Mouse (Mus musculus) midbrain, embryonic 11.5 days (tissue): ENCODE results near the gene Nosip. TPM values are rescaled to one million over a fixed set of nuclear protein-coding genes. Genes with fewer than 3 reads are reported as not detected.

Experiments used
- ATAC-seq: fragments of 200-750 bp; cut with Nextera tagmentation; 2 replicates; pipeline ENCODE4 v1.8.0; 2017; ENCODE audit warnings: moderate TSS enrichment, moderate library complexity; ENCODE audit not compliant: low FRiP score
- DNase-seq: peaks from one replicate; pipeline ENCODE4 v3.0.0; 2015; ENCODE audit warnings: low spot score; ENCODE audit errors: missing footprints
- H3K27ac ChIP-seq: fragments of 300-500 bp; sonication (generic); 2 replicates; pipeline ENCODE4 v1.5.1; 2014; ENCODE audit warnings: low read depth, low read length
- H3K27me3 ChIP-seq: fragments of 300-500 bp; sonication (generic); 2 replicates; pipeline ENCODE4 v1.6.1; 2014; ENCODE audit warnings: mild to moderate bottlenecking, low read length, moderate library complexity, mixed read lengths; ENCODE audit not compliant: control insufficient read depth, insufficient read depth
- H3K36me3 ChIP-seq: fragments of 300-500 bp; sonication (generic); 2 replicates; pipeline ENCODE4 v1.6.1; 2014; ENCODE audit warnings: mild to moderate bottlenecking, low read length, moderate library complexity, mixed read lengths; ENCODE audit not compliant: control insufficient read depth, insufficient read depth
- H3K4me1 ChIP-seq: fragments of 300-500 bp; sonication (generic); 2 replicates; pipeline ENCODE4 v1.6.1; 2014; ENCODE audit warnings: low read length; ENCODE audit not compliant: control insufficient read depth, insufficient read depth
- H3K4me2 ChIP-seq: fragments of 300-500 bp; sonication (generic); 2 replicates; pipeline ENCODE4 v1.6.1; 2014; ENCODE audit warnings: mild to moderate bottlenecking, moderate library complexity
- H3K4me3 ChIP-seq: fragments of 300-500 bp; sonication (generic); 2 replicates; pipeline ENCODE4 v1.5.1; 2014; ENCODE audit warnings: low read depth, low read length
- H3K9ac ChIP-seq: fragments of 300-500 bp; sonication (generic); 2 replicates; pipeline ENCODE4 v1.6.1; 2014; ENCODE audit warnings: low read length
- H3K9me3 ChIP-seq: fragments of 300-500 bp; sonication (generic); 2 replicates; pipeline ENCODE4 v1.6.1; 2016; ENCODE audit warnings: low read length; ENCODE audit not compliant: control insufficient read depth
- WGBS: fragments of 180-500 bp; shearing (Covaris S2); extraction: QIAGEN DNeasy Blood & Tissue Kit; methylation state at CpG from one replicate; pipeline ENCODE4 v1.1.7; 2014; 5-methylcytosine and 5-hydroxymethylcytosine counted together
- polyA plus RNA-seq: library from polyadenylated mRNA; unstranded; fragments of >200 nt; fragmentation: Nextera tagmentation; extraction: Ambion mirVana; gene quantifications from 2 replicates; pipeline ENCODE4 v1.2.1, GENCODE M21; 2014

The Nosip gene
- polyA plus RNA-seq, 1 experiment from 2014 or later: 56.7 TPM

DNA sequence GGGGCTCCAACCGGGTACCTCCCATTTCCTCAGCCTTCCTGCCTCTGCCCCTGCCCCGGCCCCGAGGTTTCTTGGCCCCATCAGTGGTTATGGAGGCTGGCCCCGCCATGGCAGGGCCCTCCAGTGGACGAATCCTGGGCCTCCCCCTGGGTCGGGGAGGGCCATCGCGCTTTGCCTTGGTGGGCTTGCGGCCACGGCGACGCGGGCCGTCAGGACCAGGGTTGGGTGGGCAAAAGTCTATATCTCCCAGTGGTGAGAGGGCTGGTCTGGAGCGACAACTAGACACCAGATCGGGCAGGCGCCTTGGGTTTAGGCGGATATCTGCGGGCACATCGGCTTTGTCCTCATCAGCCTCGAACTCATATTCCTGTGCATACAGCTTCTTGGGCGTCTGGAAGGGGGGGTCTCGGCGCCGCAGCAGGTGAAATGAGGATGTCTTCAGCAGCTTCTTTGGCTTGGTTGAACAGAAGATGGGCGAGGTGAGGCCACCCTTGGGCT is 15.3 kb upstream of the Nosip start:
- no peak overlapping the region for H3K9ac ChIP-seq
- H3K4me1 ChIP-seq: peaks cover 12% of the 10 kb centered on the region
- peaks cover 63% of the 10 kb centered on the region for H3K36me3 ChIP-seq
- H3K27ac ChIP-seq: no peak overlapping the region
- no peaks in the 10 kb centered on the region for H3K9me3 ChIP-seq
- no peak for DNase-seq
- no peak overlapping the region for H3K4me3 ChIP-seq
- no peaks in the 10 kb centered on the region for H3K27me3 ChIP-seq
- no peak overlapping the region for H3K4me2 ChIP-seq
- ATAC-seq: no peak
- WGBS: 95% methylated on average over 26 of the region's 26 CpGs

DNA sequence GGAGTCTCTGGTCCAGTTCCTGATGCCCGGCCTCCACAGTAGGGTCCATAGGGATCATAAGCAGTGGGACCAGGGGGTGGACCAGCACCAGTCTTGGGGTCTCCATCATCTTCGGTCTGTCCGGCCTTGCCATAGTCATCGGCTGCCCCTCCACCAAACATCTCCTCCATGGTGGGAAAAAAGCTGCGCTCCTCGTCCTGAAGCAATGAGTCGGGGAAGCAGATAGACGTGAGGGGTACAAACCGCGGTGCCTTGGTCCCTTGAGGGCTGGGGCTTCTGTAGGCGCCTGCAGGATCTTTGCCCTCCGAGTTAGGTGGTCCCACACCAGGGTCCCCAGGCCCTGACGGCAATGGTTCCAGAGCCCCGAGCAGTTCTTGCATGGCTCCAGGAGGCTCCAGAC is 14.7 kb upstream of the Nosip start:
- ATAC-seq (no peak), DNase-seq (no peak)
- Histone ChIP-seq H3K4me3 (no peak overlapping the region), H3K4me2 (no peak overlapping the region), H3K36me3 (peaks cover 60% of the 10 kb centered on the region), H3K27ac (no peak overlapping the region), H3K27me3 (no peaks in the 10 kb centered on the region), H3K9me3 (no peaks in the 10 kb centered on the region), H3K4me1 (peaks cover 12% of the 10 kb centered on the region), H3K9ac (no peak overlapping the region)
- 98% methylated on average over 14 of the region's 14 CpGs for WGBS

DNA sequence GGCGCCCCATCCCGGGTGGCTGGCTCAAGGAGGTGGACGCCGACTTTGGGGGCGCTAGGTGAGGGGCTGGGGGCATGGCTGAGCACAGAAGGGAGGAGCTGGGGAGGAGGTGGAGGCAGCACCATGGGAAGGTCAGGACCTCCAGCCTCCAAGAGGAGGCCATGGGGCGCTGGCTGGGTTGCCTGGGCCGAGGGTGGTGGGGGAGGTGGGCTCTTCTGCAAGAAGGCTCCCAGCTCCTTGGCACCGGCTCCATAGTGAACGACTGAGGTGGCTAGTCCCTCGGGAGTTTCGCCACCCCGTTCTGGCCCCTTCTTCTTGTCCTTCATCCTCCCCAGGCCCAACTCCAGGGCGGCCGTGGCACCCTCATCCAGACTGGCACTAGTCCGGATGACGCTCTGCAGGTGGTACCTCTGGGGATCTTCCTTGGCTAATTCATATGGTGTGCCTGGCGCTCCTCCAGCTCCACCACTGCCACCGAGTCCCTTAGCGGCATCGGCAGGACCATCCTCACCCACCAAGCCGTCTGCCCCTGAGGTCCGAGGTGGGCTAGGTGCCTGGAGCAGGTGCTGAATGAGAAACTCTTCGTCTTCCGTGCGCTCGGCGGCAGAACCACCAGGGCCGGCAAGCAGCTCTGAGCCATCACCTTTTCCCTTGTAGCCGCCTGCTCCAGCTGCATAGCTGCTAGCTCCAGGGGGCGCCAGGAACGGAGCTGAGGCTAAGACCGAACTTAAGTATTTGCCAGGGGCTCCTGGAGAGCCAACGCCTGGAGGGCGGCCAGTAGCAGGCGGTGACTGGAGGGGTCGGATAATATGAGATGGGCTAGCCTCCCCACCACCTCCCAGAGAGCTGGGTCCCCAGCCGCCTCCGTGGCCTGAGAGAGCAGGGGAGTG is 14.0 kb upstream of the Nosip start:
- no peak overlapping the region for H3K27ac ChIP-seq
- no peak overlapping the region for H3K4me2 ChIP-seq
- H3K9me3 ChIP-seq: no peaks in the 10 kb centered on the region
- no peak overlapping the region for H3K9ac ChIP-seq
- H3K4me3 ChIP-seq: no peak overlapping the region
- no peak for DNase-seq
- WGBS: 94% methylated on average over 37 of the region's 38 CpGs
- H3K36me3 ChIP-seq: peaks cover 59% of the 10 kb centered on the region
- no peaks in the 10 kb centered on the region for H3K27me3 ChIP-seq
- H3K4me1 ChIP-seq: peaks cover 12% of the 10 kb centered on the region
- no peak for ATAC-seq

DNA sequence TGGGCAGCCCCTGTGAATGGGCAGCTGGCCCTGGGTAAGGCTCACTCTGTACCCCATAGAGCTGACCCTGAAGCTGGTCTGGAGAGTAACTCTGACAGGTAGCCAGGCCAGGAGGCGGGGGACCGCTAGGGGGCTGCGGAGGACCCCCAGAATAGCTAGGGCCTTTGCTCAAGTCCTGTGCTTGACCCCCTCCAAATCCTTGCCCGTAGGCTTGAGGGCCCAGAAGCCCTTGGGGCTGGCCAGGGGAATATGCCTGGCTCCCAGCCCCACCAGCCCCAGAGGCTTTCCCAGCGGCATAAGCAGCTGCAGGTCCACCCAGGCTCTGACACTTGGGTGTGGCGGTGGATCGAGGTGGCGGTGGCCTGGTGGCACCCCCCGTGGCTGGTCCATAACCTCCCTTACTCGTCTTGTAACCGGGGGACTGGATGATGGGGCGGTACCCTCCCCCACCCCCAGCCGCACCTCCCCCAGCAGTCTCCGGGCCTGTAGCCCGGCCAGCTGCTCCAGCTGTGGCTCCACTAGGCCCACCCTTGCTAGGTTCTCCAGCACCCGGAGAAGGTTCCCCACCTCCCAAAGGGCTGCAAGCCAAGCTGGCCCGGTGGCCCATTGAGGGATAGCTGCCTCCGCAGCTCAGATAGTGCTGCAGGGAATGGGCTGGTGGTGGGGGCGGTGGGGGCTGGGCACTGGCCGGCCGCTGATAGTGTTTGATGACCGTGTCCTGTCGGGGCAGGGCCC is 13.1 kb upstream of the Nosip start:
- 95% methylated on average over 22 of the region's 23 CpGs for WGBS
- no peak overlapping the region for H3K27ac ChIP-seq
- no peak for ATAC-seq
- H3K27me3 ChIP-seq: no peaks in the 10 kb centered on the region
- DNase-seq: no peak
- H3K9ac ChIP-seq: no peak overlapping the region
- H3K9me3 ChIP-seq: no peaks in the 10 kb centered on the region
- no peak overlapping the region for H3K4me3 ChIP-seq
- H3K36me3 ChIP-seq: peaks cover 55% of the 10 kb centered on the region
- no peak overlapping the region for H3K4me2 ChIP-seq
- peaks cover 17% of the 10 kb centered on the region for H3K4me1 ChIP-seq

DNA sequence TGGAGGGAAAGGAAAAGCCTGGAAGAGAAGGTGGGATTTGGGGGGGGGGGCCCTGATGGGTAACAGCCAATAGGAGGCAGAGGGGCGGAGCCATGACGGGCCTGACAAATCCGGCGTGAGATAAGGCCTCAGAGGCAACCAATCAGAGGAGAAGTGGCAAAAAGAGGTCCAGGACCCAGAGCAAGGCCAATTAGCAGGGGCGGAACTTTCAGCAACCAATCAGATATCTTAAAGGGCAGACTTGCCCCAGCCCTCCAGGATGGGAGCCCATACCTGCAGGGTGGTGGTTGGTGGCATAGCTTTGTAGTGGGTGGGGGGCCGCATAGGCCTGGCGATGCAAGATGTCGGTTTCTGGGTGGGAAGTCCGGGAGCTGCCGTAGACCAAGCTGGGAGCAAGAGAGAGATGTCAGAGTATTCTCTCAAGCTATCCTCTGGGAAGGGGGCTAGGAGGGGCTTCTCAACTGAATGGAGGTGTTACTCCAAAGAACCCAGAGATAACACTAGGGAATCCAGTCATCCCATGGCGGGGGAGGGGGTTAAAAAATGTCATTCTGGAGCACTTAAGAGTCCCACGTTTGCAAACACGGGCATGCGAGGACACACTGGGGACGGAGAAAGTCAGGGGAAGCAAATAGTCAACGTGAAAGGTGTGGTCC is 11.2 kb upstream of the Nosip start:
- peak; percentile 59 for ATAC-seq
- Histone ChIP-seq H3K9me3 (no peaks in the 10 kb centered on the region), H3K27me3 (no peaks in the 10 kb centered on the region), H3K27ac (peak overlapping the region; percentile 99; the same call in 1 of the 2 replicates), H3K9ac (peak overlapping the region; percentile 95), H3K4me1 (peaks cover 17% of the 10 kb centered on the region), H3K4me2 (peak overlapping the region; percentile 87), H3K4me3 (peak overlapping the region; percentile 92), H3K36me3 (peaks cover 40% of the 10 kb centered on the region)
- WGBS: 3% methylated on average over 16 of the region's 16 CpGs
- peak; percentile 96 for DNase-seq

DNA sequence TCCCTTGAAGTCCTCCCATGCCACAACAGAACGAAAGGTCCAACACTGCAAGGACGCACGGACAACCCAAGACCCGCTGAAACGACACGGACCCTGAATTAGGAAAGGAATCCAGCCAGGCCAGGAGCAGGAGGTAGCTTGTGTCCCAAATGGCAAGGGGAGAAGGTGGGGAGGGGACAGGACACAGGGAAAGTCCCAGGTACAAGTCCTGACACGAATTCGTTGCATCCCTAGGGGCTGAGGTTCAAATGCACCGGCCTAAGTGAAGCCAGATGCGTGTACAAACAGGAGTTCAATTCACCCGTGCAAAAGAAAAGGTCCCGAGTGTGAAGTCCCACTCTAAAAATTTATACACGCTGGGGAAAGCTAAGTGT is 10.6 kb upstream of the Nosip start:
- Histone ChIP-seq H3K4me2 (peak overlapping the region; percentile 87), H3K4me3 (peak overlapping the region; percentile 92), H3K36me3 (peaks cover 35% of the 10 kb centered on the region), H3K27ac (peak overlapping the region; percentile 99; the same call in 1 of the 2 replicates), H3K4me1 (peaks cover 17% of the 10 kb centered on the region), H3K9ac (peak overlapping the region; percentile 95), H3K27me3 (no peaks in the 10 kb centered on the region), H3K9me3 (no peaks in the 10 kb centered on the region)
- DNase-seq: peak; percentile 88
- no peak for ATAC-seq
- 3% methylated on average over 13 of the region's 13 CpGs for WGBS

DNA sequence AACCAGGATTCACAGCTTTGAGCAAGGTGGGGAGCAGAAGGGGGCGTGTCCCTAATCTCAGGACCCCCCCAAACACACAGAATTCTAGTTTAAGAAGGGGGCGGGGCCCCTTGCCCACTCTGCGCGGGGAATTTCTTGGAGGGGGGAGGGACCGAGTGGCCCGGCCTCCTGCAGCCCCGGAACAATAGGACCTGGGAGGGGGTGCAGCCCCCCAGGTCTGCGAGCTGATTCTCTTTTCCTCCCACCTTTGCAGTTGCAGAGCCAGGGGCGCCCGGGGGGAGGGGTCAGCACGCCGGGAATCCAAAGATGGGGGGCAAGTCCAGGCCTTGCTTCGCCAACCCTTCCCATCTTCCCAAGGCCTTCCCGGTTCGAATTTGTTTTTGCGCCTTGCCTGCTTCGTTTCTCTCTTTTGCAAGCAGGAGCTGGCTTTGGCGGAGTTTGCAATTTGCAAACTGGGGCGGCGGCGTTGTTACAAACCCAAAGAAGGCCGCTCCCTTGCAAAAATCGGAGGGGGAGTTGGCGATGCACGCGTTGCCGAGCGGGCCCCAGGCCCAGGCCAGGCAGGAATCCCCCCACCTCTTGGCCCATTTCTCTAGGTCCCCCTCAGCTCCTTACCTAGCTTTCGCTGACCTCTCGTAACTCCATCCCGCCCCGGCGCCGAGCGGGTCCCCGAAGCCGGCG is 9.9 kb upstream of the Nosip start:
- H3K27me3 ChIP-seq: no peaks in the 10 kb centered on the region

DNA sequence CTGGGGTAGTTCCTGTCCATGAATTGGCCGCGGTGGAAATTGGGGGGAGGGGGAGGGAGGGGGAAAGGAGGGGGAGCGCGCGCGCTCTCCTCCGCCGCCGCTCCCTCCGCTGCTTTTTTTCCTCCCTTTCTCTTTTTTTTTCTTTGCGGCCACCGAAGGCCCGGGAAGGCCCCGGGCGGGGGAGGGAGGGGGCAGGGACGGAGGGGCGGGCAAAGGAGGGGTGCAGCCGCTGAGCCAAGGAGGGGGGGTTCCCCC is 9.4 kb upstream of the Nosip start, which contains the start of gene Prr12:
Gene Prr12, minus strand, starts transcription at position 20 of the 255 bp plus-strand sequence.
- H3K4me3 ChIP-seq: peak within 1 kb of the TSS; percentile 92
- no peaks in the 10 kb centered on the region for H3K27me3 ChIP-seq
- H3K4me2 ChIP-seq: peak within 1 kb of the TSS; percentile 87
- 0% methylated on average over 4 of the region's 18 CpGs for WGBS
- ATAC-seq (no peak), DNase-seq (no peak)
- peak within 1 kb of the TSS; percentile 95 for H3K9ac ChIP-seq
- peaks cover 23% of the 10 kb centered on the region for H3K36me3 ChIP-seq
- H3K27ac ChIP-seq: peak within 1 kb of the TSS; percentile 99
- H3K9me3 ChIP-seq: no peaks in the 10 kb centered on the region
- peaks cover 17% of the 10 kb centered on the region for H3K4me1 ChIP-seq

More for the DNA sequence above, 9.9 kb upstream of the Nosip start:
- H3K36me3 ChIP-seq: peaks cover 28% of the 10 kb centered on the region
- H3K4me1 ChIP-seq: peaks cover 17% of the 10 kb centered on the region
- peak; percentile 97 for DNase-seq
- H3K27ac ChIP-seq: peak overlapping the region; percentile 99
- H3K9me3 ChIP-seq: no peaks in the 10 kb centered on the region
- 0 out of 2 replicates have a peak, but pooled peaks have one; percentile 2 for ATAC-seq
- peak overlapping the region; percentile 92 for H3K4me3 ChIP-seq
- H3K9ac ChIP-seq: peak overlapping the region; percentile 95
- H3K4me2 ChIP-seq: peak overlapping the region; percentile 87
- under 1% methylated on average over 38 of the region's 38 CpGs for WGBS
